Mouse (Mus musculus) E14TG2a.4 (cell line): ENCODE results near the gene Tsen34.

ENCODE experiments used
- CTCF ChIP-seq: conservative IDR thresholded peaks from 2 replicates; pipeline ENCODE4 v1.5.1; 2014; ENCODE audit warnings: low read length
- NANOG ChIP-seq: IDR thresholded peaks from 2 replicates; pipeline ENCODE4 v1.6.1; 2014; ENCODE audit warnings: borderline replicate concordance, low read length, mixed read lengths
- POU5F1 ChIP-seq: IDR thresholded peaks from 2 replicates; pipeline ENCODE4 v1.6.1; 2014; ENCODE audit warnings: low read length, borderline replicate concordance

GRCm38 (mm10) chr7:3675228-3675548 is 17.5 kb upstream of the Tsen34 start:
- no peak for TF ChIP-seq CTCF
- TF ChIP-seq POU5F1: no peak
- TF ChIP-seq NANOG: no peak
